Mouse (Mus musculus): ENCODE results near the gene Mkks. TPM values are rescaled to one million over a fixed set of nuclear protein-coding genes. Genes with fewer than 3 reads are reported as not detected.
A peak's percentile ranks its signal among the peaks of the same experiment; 100 is the strongest.

The Mkks gene
- polyA plus RNA-seq (2017; shearing (Covaris generic)) = 10 to 100 TPM; 12.2 to 23.3 TPM

- ATAC-seq = peak; percentile 81
These were observed at the start of gene Mkks, which contains the start of the genes Slx4ip and AL731706.1 for GRCm38 (mm10) chr2:136891068-136891950. TSS of gene Mkks (minus strand) at chr2:136891389. TSS of gene Slx4ip (plus strand) at chr2:136891218. TSS of gene AL731706.1 (minus strand) at chr2:136891389.

DNA sequence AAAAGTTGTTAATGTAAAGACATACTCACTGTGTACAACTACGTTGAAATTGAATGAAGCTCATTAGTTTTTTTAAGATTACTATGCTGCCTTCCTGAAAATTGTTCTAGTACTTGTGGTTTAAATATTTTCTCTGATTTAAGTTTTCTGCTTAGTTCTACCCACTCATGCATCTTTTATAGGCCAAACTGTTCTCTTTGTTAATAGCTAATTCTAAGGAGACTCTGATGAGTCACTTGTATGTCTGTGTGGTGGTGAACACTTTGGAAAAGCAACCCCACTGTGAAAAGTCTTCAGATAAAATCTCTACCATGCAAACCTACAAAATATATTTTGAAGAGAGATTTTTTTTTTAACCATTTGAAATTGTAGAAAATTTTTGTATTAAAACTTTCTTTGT, 47.1 kb upstream of the Mkks start:
- ATAC-seq = no peak

DNA sequence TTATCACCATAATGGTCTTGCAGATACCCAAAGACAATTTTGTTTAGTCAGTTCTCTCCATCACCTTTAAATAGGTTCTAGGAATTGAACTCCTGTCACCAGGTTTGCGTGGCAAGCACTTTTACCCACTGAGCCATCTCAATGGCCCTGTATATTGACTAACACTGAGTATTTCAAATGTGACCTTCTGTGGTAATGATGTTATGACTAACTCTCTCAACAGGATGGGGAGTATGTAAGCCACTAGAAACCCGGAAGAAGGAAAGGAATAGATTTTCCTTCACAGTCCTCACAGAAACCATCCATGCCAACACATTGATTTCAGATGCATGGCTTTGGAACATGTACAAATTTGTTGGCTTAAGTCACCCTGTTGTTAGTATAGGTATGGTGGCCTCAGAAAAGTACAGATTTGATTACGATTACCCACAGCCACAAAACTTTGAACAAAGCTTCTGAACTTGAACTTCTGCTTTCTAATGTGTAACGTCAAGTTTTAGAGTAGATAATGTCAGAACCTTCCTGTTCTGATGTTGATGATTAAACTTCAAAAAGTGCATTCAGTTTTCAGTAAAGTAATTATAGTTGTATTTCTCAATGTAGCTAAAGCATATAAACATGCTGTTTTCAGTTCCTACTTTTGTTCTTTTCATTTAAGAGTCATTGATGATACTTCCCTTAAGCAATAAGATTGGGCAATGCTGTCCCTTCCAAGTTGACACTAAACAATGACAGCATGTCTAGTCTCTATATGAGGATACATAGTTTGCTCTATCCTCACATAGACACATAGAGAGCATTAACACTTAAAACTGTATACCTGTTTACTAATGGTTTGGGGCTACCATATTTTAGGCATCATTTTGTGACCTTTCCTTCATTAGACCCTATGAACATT, 45.5 kb upstream of the Mkks start:
- ATAC-seq = no peak

GRCm38 (mm10) chr2:136921003-136921408, 29.8 kb upstream of the Mkks start:
- no peak for ATAC-seq

- no peak for ATAC-seq
These were observed 29.2 kb upstream of the Mkks start for GRCm38 (mm10) chr2:136920257-136920993.

DNA sequence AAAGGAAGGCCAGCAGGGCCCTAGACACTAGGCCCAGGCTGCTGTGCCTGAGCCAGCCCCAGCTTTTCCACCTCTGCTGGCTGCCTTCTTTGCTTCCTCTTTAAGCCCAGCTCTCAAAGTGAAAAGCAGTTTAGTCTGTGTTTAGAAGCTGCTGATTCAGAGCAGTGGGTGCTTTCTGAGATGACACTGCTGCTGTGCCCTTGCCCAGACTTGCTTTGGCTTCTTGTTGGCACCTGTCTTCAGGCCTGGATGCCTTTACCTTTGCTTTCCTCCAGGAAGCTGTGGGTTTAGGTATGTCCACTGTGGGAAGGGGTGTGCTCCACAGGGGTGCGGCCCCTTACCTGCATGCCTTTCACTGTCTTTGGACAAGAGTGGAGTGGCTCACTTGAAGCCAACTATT, 28.2 kb upstream of the Mkks start:
- ATAC-seq = no peak

DNA sequence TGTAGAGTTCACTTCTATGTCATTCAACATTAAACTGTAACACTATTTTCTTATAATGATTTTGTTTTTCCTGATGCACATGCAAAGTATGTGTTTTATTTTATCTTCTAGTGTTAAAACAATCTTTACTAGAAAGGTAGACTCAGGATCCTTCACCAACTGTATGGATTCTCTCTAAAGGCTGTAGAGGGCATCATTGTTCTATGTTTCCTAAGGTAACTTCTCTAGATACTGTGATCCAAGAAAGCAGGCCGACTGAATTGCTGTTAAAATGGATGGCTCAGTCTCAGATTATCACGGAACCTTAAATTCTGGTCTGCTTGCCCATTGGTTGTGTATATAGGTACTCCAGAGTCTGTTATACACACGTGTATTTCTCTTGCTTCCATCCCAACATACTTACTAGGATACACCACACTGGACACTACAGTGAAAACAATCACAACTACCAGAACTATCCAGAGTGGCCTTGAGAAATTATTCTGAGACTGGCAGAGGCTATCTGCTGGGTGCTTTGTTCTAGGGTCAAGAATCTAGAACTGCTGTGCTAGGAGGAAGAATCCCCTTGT, 23.2 kb upstream of the Mkks start:
- ATAC-seq = no peak

GRCm38 (mm10) chr2:136913021-136913420, 21.8 kb upstream of the Mkks start:
- ATAC-seq = no peak

DNA sequence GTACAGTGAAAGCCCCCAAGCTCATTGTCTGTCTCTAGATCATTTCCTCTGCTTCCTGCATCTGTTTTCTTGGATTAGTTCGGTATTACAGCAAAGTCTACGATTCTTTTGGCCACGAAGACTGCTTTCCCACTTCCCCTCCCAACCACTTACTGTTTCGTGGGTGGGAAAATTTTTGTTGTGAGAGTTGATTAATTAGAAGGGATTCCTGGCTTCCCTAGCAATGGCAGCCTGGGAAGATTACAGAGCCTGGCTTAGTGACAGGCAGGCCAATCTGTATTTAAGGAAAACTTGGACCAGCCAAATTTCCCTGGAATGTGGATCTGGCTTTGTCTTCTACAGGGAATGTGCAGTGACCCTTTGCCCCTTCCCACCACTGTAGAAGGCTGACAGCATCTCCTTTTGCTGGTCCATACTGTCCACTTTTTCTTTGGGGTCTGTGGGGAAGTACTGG, 20.8 kb upstream of the Mkks start:
- ATAC-seq = no peak

DNA sequence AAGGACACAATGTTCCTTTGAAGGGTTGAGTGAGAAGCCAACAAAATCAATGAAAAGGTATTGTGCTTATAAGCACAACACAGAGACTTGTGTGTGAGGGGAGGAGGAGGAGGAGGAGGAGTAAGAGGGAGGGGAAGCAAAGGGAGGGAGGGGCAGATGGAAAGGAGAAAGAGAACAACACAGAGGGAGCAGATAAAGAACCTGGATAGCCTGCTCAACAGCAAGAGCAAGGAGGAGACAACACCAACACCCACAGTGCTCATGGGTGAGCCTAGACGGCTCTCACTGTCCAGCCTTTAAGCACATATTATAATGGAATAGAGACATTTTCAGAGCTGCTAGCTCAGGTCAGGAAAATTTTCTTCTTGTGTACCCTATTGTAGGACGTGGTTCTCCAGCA, 18.1 kb upstream of the Mkks start:
- no peak for ATAC-seq

DNA sequence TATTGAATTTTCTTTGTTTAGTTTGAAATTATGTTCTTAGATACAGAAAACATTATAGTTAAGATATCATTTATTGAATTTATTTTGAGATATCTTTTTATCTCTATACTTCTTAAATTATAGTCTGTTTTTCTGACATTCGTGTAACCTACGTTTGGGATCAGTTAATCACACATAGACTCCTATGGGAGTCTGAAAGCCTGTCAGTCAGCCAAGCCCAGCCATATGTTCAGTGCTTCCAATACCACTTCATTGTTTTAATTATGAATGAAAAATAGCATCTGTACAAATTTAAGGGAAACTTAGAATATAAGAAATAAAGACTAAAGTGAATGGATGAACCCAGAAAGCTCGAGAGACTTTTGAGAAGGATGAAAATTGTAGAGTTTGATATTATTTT, 17.4 kb upstream of the Mkks start:
- no peak for ATAC-seq

DNA sequence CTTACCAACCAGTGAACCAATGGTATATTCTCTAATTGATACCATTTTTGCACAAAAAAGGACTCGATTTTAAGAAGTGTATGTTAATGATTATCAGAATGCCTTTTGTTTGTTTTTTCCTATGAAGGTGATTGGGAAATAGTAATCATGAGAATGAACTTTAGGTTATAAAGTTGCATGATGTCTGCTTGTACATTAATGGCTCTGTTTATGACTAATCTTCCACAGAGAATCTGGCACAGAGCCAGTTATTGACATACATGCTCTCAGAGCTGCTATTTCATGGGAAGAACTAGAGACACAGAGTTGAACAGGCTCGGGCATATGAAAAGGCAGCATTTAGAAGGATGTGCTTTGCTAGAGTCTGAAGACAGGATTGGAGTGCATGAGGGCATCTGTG, 4.9 kb upstream of the Mkks start:
- ATAC-seq = no peak

DNA sequence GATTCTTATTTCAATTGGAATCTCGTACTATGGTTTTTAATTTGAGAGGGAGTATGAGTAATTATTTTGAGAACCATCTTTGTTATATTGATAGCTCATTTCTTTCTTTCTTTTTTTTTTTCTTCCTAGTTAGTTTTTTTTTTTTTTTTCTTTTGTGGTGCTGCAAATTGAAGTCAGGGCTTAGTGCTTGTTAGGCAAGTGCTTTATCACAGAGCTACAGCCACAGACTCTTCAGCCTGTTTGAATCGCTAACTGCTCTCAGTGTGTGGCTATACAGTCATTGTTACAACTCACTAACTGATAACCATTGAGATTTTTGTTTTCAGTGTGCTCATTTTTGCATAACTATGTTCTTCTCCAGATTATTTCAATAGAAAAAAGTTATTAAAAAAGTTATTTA, 3.3 kb upstream of the Mkks start:
- no peak for ATAC-seq

GRCm38 (mm10) chr2:136891951-136892371, 772 bp upstream of the Mkks start:
- peak; percentile 75 for ATAC-seq

DNA sequence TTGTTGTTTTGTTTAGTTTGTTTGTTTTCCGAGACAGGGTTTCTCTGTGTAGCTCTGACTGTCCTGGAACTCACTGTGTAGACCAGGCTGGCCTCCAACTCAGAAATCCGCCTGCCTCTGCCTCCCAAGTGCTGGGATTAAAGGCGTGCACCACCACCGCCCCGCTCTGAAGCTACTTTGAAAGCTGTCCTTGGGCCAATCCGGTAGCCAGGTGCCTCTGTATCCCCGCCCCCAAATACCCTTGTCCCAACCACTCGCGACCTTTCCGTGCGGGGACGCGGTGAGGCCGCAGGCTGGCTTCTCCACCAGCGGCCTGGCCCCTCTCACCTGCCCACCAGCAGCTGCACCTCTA, 497 bp downstream of the Mkks start:
- peak; percentile 51 for ATAC-seq

- no peak for ATAC-seq
These were observed 4.3 kb downstream of the Mkks start for GRCm38 (mm10) chr2:136886846-136887245.

- ATAC-seq = no peak
These were observed 5.6 kb downstream of the Mkks start, which contains the start of gene AL731706.2 for GRCm38 (mm10) chr2:136885579-136885978. TSS of gene AL731706.2 (minus strand) at chr2:136885679.

- no peak for ATAC-seq
These were observed 36.4 kb downstream of the Mkks start for GRCm38 (mm10) chr2:136854543-136855388.

DNA sequence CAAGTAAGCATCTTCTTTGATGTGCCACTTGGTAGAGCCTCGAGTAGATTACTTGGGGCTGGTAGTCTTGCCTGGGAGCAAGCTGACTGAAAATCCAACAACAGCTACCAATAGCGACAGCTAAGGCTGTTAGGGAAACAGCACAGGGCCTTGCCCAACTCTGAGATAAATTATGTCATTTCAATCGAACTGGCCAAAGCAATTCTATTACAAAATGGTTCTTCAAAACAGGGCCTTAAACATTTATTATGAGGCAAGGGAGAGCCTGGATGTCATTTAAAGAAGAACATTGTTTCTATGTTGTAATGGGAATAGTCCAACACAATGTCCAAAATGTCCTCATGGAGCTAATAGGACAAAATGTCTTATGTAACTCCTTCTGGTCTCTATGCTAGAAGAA, 40.8 kb downstream of the Mkks start:
- no peak for ATAC-seq

GRCm38 (mm10) chr2:136837994-136838393, 53.2 kb downstream of the Mkks start:
- no peak for ATAC-seq

GRCm38 (mm10) chr2:136835882-136836281, 55.3 kb downstream of the Mkks start:
- ATAC-seq = no peak
